Mouse (Mus musculus) urinary bladder, adult 2 months (tissue): ENCODE measurements around the gene Nuak2. TPM values are rescaled to one million over a fixed set of nuclear protein-coding genes. Genes with fewer than 3 reads are reported as not detected.
A peak's percentile ranks its signal among the peaks of the same experiment; 100 is the strongest.

Source experiments
- DNase-seq: peaks from one replicate; pipeline ENCODE4 v3.0.0; 2022; ENCODE audit warnings: low spot score
- polyA plus RNA-seq: library from polyadenylated mRNA; depleted of rRNA; stranded (reverse); fragments of >200 nt; gene quantifications from 2 replicates; pipeline ENCODE4 v1.2.3, GENCODE M21; 2012

The Nuak2 gene
- polyA plus RNA-seq, 1 experiment: 3.4 TPM

DNA sequence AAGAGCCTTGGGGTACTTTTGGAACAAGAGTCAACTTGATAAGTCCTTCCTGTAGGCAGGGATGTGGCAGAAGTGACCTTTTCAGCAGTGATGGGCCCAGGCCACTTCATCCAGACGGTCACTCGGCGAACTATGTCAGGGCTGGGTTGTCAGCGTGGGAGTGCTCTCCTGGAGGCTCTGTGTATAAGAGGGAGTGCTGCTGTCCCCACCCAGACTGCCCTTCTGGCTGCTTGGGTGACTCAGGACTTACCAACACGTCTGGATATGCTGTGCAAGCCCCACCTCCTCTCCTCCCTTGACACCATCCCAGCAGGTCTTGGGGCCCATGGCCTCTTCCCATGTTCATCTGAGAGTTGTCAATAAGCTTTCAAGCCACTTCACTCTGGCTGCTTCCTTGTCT lies 37.5 kb downstream of the Nuak2 start:
- DNase-seq: no peak

DNA sequence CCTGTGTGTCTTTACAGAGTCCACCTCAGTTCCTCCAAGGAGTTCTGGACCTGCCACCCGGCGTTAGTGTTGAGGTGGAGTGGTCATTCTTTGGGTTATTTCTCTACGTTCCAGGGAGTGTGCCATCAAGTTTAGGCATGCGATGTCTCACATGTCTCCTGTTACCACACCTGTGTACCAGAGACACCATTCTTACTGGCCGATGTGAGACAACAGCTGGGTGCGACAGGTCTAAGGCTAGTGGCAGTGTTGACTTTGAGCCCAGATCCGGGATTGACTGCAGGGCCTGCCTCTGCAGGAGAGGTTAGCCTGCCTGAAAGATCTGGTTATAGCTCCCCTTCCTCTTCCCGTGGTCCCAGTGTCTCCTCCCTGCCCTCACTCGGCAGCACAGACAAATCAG lies 38.3 kb downstream of the Nuak2 start:
- DNase-seq: no peak

DNA sequence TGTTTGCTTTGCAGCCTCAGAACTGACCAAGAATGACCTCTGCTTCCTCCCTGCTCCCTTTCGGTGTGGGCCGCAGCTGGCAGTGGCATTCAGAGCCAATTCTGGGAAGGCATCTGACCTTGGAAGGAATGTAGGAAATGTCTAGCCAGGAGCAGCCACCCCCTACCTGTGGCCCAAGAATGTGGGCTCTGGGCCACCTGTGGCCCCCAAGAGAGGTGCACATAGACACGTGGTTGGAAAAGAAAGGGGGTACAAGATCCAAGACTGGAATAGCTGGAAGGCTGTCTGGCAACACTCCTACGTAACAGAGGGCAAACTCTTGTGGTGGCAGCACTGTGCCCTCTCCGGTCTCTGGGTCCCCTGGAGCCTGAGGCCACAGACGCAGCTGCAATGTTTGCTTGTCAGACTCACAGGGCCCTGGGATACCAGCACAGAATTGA lies 39.3 kb downstream of the Nuak2 start:
- no peak for DNase-seq

DNA sequence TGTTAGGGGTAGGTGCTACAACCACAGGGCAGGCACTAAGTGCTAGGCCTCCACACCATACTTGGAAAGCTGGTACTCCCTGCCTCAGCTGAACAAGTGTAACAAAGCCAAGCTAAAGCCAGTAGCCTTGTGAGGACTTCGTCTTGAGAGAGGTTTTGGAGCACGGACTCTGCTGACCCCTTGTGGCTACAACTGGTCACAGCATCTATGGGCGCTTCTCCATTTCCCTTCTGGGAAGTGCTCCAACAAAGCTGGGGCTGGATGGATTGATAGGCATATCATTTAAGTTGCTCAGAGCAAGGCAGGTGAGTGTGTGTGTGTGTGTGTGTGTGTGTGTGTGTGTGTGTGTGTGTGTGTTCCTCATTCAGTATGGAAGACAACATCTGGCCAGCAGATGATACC lies 39.9 kb downstream of the Nuak2 start:
- DNase-seq: peak; percentile 63

DNA sequence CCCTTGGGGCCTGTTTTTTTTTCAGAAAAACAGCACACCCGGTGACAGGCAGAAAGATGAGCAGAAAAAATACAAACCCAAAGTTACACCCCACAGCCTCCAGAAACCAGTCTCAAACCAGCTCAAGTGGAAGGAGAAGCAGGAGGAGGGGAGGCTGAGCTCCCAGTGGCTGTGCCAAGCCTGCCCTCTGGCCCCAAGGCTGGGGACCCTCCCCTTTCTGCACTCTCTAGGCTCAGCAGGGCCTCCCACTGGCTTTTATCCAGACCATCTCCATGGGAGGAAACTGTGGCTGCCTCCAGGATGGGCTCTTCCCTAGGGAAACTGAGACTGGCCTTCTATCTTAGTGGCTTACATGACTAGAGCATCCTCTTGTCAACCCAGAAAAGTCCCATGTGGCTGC lies 40.9 kb downstream of the Nuak2 start:
- DNase-seq: no peak

DNA sequence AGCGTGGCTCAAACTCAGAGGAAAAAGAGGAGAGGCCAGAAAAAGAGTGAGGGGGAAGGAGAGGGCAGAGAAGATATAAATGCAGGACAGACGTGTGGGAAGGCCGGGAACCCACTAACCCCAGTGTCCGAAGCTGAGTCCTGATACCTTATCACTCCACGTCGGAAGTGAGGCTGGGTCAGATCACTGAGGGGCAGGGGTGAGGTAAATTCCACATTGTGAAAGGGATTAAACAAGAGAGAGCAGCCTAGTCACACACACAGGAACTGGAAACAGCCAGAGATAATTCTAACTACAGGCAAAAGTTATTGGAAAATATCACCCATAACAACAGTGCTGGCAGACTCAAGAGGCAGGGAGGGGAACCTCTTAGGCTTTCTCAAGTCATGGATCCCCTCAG lies 46.0 kb downstream of the Nuak2 start:
- DNase-seq: no peak

DNA sequence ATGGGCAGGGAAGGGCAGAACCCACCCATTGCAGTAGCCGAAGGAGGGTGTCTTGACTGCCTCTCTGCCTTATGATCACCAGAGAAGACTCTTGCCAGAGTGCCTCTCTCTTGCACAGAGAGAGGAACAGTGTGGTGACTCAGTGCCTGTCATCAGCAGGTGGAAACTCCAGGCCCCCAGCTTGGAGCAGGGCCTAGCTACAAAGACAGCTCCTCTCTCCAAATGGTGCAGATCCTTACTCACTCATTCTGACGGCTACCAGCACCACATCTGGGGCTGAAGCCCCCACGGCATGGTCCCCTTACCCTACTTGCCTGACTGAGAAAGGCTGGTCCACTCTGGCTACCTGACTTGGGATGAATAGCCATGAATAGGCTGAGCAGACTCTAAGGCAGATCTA lies 48.5 kb downstream of the Nuak2 start:
- DNase-seq: no peak

DNA sequence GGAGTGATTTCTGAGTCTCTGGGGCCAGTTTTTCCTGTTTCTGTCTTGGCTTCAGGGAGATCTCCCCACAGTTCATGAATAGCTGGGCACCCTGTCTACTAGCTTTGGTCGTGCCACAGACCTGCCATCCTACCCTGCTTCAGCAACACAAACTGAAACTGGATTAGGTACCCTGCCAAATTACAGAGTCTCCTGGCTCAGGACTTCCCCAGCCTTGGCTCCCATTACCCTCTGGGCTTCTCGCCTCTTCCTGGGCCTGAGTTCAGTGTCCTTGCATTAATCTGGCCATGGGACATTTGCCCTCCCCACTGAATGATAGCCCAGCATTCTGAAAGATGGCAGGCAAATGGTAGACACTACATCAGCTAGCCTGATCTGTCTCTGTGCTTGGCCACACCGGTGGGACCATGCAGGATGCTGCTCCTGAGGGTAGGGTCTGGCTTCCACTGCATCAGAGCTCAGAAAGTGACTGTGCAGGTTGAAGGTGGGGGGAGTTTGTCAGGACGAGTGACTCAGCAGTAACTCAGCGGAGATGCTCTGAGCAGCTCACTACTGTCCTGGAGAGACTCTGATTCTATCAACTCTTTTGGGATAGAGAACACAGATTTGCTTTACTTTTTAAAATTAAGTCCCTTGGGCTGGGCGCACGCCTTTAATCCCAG lies 49.1 kb downstream of the Nuak2 start:
- DNase-seq: no peak

DNA sequence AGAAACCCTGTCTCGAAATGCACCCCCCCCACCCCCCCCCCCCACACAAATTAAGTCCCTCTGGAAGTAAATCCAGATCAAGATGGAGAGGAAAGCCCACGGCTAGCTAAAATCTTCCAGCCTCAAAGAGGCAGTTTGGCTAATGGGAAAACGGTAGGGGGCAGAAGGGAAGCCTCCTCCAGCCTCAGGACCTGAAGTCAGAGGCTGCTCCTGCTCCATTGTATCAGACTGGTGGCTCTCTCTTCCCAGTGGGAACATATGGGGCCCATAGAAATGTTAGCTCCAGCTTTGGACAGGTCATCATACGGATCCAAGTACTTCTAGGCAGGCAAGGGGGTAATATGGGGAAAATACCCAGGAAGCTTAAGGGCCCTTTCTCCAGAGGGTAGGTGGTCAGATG lies 49.7 kb downstream of the Nuak2 start:
- no peak for DNase-seq

DNA sequence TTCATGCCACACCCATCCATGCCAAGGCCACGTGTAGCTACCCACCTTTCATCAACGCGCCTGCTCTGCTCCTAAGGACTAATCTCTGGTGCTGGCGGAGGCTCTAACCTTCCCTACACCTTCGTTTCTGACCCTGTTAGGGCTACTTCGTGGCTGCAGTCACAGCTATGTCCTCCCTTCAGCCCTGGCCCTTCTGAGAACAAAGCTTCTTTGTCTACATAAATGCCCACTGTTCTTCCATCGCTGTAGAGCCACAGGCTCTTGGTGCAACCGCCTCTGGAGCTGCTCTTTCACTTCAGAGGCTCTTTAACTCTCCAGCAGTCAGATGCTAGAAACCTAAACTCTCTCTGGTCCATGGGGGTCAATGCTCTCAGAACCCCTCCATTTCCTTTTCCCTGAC lies 50.3 kb downstream of the Nuak2 start:
- DNase-seq: no peak

DNA sequence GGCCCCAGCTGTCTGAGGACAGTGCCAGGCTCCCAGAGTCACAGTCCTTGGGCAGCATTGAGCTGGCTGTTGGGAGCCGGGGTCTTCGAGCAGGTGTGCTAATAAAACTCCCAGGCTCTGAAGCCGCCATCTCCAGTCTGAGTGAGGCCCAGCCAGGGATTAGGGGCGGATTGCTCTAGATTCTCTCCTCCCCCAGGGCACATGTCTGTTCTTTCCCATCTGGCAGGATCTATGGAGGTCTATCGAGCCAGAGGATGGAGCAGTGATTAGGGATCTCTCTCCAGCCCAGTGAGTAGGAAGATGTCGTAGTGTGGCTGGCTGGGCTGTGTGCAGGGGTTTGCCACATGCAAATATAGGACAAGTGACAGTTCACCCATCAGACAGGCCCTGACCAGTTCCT lies 51.0 kb downstream of the Nuak2 start:
- no peak for DNase-seq

DNA sequence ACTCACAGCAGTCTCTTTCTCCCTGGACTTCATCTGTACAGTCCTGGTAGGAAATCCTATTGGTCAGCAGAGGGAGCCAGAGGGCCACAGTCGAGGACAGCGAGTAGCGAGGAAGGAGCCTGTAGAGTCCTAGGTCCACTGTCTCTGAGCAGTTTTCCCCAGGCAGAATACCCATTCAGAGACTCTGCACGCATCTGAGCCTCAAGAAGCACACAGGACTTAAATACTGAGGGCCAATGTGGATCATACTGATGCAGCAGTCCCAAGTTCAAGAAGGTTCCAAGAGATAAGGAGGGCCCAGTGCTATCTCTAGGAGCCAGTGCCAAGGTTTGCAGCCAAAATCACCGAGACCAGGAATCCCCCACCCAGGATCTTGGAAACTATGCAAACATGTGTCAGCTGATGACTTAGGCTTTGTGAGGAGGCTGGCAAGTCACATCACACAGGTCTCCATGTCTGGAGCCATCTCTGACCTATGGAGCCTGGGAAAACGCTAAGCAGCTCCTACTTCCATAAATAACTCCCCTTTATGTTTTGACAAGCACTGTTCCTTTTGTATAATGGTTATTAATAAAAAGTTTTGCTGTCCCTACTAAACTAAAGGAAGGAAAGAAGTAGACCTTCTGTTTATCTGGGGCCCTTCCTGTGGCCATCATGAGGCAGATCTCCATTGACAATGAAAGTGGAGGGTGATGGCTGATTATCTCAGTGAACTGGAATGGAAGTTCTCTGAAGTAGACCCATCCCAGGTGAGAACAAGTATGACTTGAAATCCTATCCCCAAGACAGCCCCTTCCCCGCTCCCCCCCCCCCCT lies 52.0 kb downstream of the Nuak2 start:
- DNase-seq: peak; percentile 58

DNA sequence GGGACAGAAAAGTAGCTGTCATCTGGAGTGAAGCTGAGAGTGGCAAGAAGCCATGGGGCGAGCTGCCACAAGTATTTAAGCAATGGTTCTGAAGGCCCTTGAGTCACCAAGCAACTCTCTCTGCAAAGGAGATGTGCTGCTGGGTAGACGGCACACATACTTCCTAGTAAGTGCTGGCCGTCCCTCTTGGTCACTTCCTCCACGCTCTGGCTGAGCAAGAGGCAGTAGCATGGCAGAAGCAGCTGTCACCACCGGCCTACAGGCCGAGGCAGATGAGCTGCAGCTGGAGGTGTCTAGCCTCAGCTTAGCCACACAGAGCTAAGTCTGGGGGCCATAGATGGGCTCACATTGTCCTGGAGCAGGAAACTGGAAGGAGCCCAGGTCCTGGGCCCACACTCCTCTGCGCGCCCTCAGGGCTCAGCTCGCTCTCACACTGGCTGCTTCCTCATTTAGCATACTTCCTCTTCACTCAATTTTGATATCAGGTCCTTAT lies 54.8 kb downstream of the Nuak2 start:
- no peak for DNase-seq

DNA sequence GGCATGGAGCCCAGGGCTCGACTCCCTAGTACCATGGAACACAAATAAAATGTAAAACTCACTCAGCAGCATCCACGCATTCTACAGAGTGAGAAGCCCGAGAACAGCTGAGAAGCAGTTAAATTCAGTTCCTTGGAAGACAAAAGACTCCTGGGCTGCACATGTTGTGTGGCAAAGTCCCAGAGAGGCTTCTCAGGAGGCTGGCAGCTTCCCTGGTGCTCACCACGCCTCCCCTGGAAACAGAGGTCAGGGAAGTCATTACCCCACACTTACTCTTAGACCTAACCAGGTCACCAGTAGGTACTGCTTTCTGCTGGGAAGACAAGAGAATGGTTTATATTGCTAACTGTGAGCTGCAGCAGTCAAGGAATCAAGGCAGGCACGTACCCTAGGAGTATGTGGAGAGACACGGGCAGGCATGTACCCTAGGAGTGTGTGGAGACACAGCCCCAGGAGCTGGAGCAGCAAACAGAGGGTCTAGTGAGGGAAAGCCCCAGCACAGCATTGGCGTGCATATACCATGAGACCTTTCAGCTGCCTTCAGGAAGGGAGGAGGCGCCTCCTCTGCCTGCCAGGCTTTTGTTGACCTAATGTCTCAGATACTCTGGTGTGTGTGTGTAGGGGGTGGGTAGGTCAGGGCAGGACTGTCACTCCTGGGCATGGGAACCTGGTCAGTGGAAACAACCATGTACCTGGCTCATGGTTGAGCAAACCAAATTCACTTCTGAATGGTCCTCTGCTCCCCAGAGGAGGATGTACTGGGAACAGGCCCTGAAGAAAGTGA lies 55.6 kb downstream of the Nuak2 start:
- DNase-seq: no peak

DNA sequence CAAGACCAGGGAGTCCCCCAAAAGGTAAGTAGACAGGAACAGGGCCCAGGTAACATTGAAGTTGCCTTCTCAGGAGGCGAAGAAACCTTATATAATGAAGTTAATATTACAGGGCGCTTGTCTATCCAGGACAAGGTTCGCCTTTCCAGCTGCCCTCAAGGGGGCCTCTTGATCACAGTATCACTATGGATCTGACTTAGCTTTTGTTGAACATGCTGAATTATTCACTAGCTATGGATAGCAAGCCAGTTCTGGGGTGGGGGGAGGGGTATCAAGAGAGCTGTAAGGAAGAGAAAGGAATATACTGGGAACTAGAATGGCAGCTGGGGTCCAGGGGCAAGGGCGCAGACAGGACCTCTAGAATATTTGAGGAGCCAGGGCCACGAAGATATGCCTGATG lies 56.4 kb downstream of the Nuak2 start:
- DNase-seq: no peak

DNA sequence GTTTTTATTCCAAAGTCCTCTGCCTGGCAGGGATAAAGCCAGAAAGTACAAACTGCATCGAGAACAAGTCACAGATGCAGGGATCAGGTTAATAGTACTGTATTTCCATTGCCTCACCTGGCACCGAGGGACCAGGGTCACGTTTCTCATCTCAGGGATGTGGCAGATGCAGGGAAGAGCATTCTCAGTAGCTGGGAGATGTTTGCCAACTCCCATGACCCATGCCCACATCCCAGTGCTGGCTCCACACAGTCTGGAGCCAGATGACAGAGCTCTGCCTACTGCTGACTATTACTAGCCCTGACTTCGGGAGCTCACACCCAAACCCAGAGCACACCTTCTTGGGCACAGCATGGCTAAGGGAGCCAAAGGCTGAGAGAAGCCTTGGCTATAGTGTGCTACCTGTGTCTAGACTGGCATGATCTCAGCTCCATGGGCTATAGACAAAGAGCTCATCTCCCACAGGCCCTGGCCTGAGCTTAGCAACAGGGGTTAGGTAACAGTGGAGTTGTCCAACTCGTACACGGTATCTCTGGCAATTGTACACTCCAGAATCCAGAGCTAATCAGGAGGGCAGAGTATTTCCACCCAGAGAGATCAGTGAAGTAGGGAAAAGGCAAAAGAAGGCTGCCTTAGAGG lies 57.1 kb downstream of the Nuak2 start:
- no peak for DNase-seq

DNA sequence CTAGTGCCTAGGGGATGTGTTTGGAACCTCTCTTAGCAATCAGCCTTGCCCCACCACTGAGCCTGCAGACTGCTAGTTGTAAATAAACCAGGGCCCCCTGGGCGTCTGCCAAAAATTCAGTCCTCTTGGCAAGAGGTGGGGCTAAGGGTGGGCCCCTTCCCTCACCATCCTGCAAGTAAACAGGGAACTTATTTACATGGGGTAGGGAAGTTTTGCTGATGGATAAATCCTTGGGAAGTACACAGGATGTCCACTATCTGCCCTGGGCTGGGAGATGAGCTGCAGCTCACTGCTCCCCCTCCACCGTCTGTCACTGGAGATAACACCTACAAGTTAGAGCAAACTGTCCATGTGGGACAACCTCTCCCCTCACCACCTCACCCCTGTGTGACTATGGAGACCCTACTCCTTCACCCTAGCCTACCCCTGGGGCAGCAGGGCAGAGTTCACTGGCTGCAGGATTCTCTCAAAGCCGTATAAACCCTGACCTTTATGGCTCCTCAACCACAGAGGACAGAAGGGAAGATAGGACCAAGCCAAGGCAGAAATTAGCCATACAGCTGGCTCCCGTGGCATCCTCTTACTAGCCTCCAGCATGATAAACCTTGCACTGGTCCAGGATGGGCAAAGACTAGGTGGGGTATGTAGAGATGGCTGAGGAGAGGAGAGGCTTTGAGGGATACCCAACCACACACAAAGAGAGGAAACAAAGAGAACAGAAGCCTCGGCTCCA lies 58.4 kb downstream of the Nuak2 start:
- DNase-seq: no peak

DNA sequence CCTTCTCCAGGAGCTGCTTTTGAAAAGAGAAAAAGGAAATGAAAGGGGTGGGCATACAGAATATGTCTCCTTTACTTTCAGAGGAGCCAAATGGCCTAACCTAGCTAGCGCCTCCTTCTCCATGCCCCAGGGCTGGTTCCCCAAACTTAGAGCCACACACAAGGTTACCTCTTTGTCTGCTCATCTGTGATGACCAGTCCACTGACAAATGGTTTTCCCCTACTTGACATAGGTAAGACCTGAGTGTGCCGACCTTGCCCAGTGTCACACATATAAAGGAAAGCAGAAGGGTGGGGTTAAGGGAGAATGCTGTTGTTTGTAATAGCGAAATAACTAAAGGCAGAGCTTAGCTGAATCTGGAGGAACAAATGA lies 58.9 kb downstream of the Nuak2 start:
- DNase-seq: no peak

DNA sequence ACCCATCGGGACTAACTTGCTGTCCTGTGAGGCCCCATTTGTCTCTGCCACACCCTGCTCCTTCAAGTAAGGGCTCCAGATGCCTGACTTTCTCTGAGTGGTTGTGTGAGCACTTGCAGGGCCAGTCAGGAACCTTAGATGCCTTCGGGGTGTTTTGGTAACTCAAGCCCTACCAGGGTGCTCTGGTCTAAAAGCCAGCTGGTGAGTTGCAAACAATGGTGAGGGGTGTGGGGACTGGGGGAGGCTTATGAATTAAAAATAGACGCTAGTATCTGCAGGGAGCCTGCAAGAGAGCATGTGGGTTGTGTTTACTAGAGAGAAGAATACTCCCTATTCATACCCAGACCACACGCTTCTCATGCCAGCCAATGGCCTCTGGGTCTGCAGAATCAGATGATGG lies 59.3 kb downstream of the Nuak2 start:
- DNase-seq: no peak

DNA sequence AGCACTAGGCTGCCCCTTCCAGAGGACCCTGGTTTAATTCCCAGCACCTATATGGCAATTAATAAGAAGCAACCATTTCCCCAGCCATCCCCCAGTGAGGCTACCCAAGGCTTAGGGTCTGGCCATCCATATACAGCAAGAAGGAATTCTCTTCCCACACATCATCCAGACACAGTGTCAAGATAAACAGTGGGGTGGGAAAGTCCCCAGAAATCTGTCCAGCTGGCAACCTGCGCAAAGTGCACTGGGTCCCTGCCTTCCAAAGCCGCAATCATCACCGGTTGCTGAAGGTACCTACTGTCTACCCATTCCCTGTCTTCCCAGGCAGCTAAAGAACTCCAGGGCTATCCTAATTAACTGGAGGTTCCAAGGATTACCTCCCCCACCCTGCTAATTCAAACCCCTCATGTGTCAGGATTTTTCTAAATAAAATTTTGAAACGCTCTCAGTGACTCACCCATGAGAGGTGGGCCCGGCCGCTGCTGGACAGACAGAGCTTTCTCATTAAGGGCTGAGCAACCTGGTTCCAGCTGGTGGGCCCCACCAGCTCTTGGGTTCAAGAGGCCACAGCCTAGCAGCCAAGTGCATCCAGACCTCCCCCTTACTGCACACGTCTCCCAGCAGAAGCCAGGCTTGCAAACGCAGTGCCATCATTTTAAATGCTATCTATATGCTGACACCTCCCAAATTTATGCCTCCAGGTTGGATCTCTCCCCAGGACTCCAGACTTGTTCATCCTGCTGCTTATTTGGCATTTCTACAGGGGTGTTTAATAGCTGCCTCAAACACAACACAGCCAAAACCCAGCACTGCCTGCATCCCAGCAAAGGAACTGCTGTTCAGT lies 60.5 kb downstream of the Nuak2 start:
- DNase-seq: no peak

DNA sequence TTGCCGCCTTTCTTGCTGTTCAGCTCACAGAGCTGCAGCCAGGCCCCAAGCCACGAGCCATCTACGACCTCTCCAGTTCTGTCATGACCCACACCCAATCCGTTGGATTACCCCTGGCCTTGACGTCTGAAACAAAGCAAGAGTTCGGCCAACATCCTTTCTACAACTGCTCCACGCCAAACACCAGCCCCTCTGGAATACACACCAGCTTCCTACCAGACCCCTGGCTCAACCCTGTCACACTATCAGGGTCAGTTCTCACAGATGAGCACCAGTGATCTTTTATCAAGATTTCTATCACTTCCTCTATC lies 61.1 kb downstream of the Nuak2 start:
- no peak for DNase-seq
